Comparison of ENCODE assay signal across 33 mouse cellular contexts in the genomic region with DNA sequence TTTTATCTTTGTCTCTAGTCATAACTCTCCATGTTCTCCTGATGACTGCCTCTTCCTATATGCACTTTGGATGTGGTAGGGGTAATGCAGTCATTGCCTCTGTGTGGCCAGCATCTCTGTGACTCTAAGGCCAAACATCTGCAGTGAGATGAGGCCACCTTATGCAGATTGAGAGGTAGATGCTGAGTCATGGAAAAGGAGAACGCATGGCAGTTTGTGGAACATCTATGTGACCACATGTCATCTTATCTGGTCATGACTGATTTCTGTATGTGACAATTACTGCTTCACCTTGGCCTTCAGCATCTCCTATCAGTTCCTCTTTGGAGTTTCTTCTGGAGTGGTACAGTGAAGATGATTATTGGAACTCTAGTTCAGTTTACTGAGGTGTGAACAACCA.
"Had no signal": no experiment of that assay in that cellular context is flagged by ENCODE, and none has a peak within 500 bp of the region (broad histone marks: within the 10 kb centered on the region; RNA-seq: fewer than 3 reads in every experiment).

No protein-coding gene starts in this region.

- ATAC-seq: hindbrain, embryonic 16.5 days; hindbrain, postnatal 0 days; inflammation-experienced regulatory T-cells, adult 6 months; intestine, embryonic 15.5 days had no signal

- DNase-seq: heart, postnatal 10 days; heart, postnatal 14 days; heart, postnatal 36 days; heart, postnatal 4 days; kidney, adult 11 months; kidney, adult 18-20 months; kidney, adult 2 months; kidney, adult 8-10 months; kidney, adult 9 months; kidney, postnatal 10 days; kidney, postnatal 14 days; kidney, postnatal 25 days; kidney, postnatal 36 days; kidney, postnatal 4 days; layer of hippocampus, postnatal 36 days had no signal

- H3K36me3 ChIP-seq: heart, embryonic 10.5 days; heart, embryonic 12.5 days; heart, embryonic 13.5 days; heart, embryonic 15.5 days; hindbrain, embryonic 10.5 days; hindbrain, embryonic 12.5 days; hindbrain, embryonic 13.5 days; hindbrain, embryonic 15.5 days; intestine, embryonic 15.5 days; kidney, embryonic 15.5 days had no signal

- H3K4me1 ChIP-seq: heart, embryonic 10.5 days; heart, embryonic 12.5 days; heart, embryonic 13.5 days; heart, embryonic 15.5 days; hindbrain, embryonic 10.5 days; hindbrain, embryonic 12.5 days; hindbrain, embryonic 13.5 days; hindbrain, embryonic 15.5 days; intestine, embryonic 15.5 days; kidney, embryonic 15.5 days had no signal

- H3K4me2 ChIP-seq: heart, embryonic 11.5 days; heart, embryonic 12.5 days; heart, embryonic 13.5 days; heart, embryonic 15.5 days; hindbrain, embryonic 12.5 days; hindbrain, embryonic 13.5 days; hindbrain, embryonic 14.5 days; hindbrain, embryonic 15.5 days; intestine, embryonic 15.5 days; kidney, embryonic 15.5 days had no signal

- H3K9me3 ChIP-seq: heart, embryonic 10.5 days; heart, embryonic 12.5 days; heart, embryonic 13.5 days; heart, embryonic 15.5 days; hindbrain, embryonic 10.5 days; hindbrain, embryonic 12.5 days; hindbrain, embryonic 13.5 days; hindbrain, embryonic 15.5 days; intestine, embryonic 15.5 days; kidney, embryonic 15.5 days had no signal

- H3K9ac ChIP-seq: heart, embryonic 12.5 days; heart, embryonic 13.5 days; heart, embryonic 15.5 days; hindbrain, embryonic 12.5 days; hindbrain, embryonic 13.5 days; hindbrain, embryonic 14.5 days; hindbrain, embryonic 15.5 days; intestine, embryonic 15.5 days; kidney, embryonic 15.5 days had no signal

- H3K27ac ChIP-seq: heart, embryonic 10.5 days; heart, embryonic 13.5 days; heart, embryonic 15.5 days; hindbrain, embryonic 10.5 days; hindbrain, embryonic 12.5 days; hindbrain, embryonic 13.5 days; hindbrain, embryonic 14.5 days; hindbrain, embryonic 15.5 days; hindbrain, postnatal 0 days; intestine, embryonic 15.5 days; kidney, embryonic 15.5 days; kidney, postnatal 0 days; layer of hippocampus, adult 2 months; left cerebral cortex, adult 2 months had no signal

- H3K27me3 ChIP-seq: heart, embryonic 12.5 days; heart, embryonic 13.5 days; heart, embryonic 15.5 days; hindbrain, embryonic 12.5 days; hindbrain, embryonic 13.5 days; hindbrain, embryonic 15.5 days; intestine, embryonic 15.5 days; kidney, embryonic 15.5 days had no signal

- H3K4me3 ChIP-seq: heart, embryonic 10.5 days; heart, embryonic 12.5 days; heart, embryonic 13.5 days; heart, embryonic 15.5 days; hindbrain, embryonic 10.5 days; hindbrain, embryonic 12.5 days; hindbrain, embryonic 13.5 days; hindbrain, embryonic 15.5 days; intestine, embryonic 15.5 days; kidney, embryonic 15.5 days; layer of hippocampus, adult 2 months; left cerebral cortex, adult 2 months had no signal
